Mouse (Mus musculus) olfactory bulb, adult 2 months (tissue): ENCODE measurements around the gene Ogfod2.

Experiments used
- CTCF ChIP-seq: fragments of 200-500 bp; IDR thresholded peaks from 2 replicates; pipeline ENCODE4 v1.5.1; 2012; ENCODE audit warnings: low read depth, mild to moderate bottlenecking, low read length, moderate library complexity; ENCODE audit not compliant: insufficient read depth
- POLR2A ChIP-seq: fragments of 200-500 bp; IDR thresholded peaks from 2 replicates; pipeline ENCODE4 v1.6.1; 2012; ENCODE audit warnings: mild to moderate bottlenecking, low read depth, low read length, moderate library complexity; ENCODE audit not compliant: insufficient read depth

DNA sequence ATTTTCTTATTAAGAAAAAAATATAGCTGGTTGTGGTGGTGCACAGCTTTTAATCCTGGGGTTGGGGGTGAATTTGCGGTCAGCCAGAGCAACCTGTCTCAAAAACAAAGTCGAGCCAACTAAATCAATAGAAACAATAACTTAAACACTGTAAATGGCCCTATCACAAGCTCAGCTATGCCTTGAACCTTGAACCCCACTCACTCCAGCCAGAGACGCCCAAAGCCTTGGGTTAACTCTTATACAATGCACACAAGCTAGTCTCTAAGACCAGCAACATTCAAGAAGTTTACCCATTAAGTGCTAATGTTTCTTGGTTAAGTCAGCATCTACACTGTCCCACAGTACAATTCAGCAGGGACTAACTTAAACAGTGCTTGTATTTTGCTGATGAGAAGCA, 42.4 kb upstream of the Ogfod2 start:
- TF ChIP-seq CTCF (no peak), POLR2A (no peak)
